Mouse (Mus musculus): Measurements from ENCODE around the gene Nup107.

DNA sequence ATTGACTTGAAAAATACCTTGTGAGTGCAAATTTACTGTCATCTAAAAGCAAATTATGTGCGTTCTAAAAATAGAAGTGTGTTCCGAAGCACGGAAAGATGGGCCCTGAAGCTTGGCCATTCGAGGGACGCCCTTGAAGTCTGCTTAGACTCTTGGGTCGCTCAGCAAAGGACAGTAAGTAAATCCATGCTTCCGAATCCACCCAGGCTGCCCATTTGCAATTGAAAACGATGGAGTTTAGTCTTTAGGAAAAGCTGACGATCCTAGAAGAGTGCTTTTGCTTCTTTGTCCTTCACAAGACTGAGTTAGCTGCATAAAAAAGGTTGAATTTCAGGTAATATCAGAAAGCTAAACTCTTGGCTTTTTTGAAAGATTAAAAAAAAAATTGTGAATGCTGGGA lies 13.4 kb upstream of the Nup107 start:
- TF ChIP-seq CTCF (IDR thresholded peaks at IDR 0.05; ENCODE audit: extremely low read depth, insufficient read depth, low read length) (no peak), POLR2A (IDR thresholded peaks at IDR 0.05; ENCODE audit: extremely low read depth, insufficient read depth, low read length) (no peak)

Measured in cortical plate, adult 2 months (tissue).